Mouse (Mus musculus) hindbrain, embryonic 13.5 days (tissue): Measurements from ENCODE around the gene B4galnt1. TPM values are rescaled to one million over a fixed set of nuclear protein-coding genes. Genes with fewer than 3 reads are reported as not detected.
"Not testable (repeated sequence)": the region's sequence is repeated elsewhere in the genome, so short reads cannot be mapped to it uniquely, and the experiment has no call there.

ENCODE experiments used
- ATAC-seq: fragments of 200-750 bp; cut with Nextera tagmentation; 2 replicates; pipeline ENCODE4 v1.8.0; 2017; ENCODE audit warnings: moderate TSS enrichment; ENCODE audit not compliant: low FRiP score
- H3K27ac ChIP-seq: fragments of 300-500 bp; sonication (generic); 2 replicates; pipeline ENCODE4 v1.5.1; 2015; ENCODE audit warnings: inconsistent platforms, mild to moderate bottlenecking, moderate library complexity
- H3K27me3 ChIP-seq: fragments of 300-500 bp; sonication (generic); 2 replicates; pipeline ENCODE4 v1.6.1; 2015; ENCODE audit warnings: mild to moderate bottlenecking, inconsistent platforms
- H3K36me3 ChIP-seq: fragments of 300-500 bp; sonication (generic); 2 replicates; pipeline ENCODE4 v1.6.1; 2015; ENCODE audit warnings: mild to moderate bottlenecking, inconsistent platforms
- H3K4me1 ChIP-seq: fragments of 300-500 bp; sonication (generic); replicated peaks from 2 replicates; pipeline ENCODE4 v1.6.1; 2015; ENCODE audit warnings: inconsistent platforms
- H3K4me2 ChIP-seq: fragments of 300-500 bp; sonication (generic); 2 replicates; pipeline ENCODE4 v1.6.1; 2015; ENCODE audit warnings: inconsistent platforms, mild to moderate bottlenecking, moderate library complexity
- H3K4me3 ChIP-seq: fragments of 300-500 bp; sonication (generic); 2 replicates; pipeline ENCODE4 v1.5.1; 2015; ENCODE audit warnings: mild to moderate bottlenecking, inconsistent platforms
- H3K9ac ChIP-seq: fragments of 300-500 bp; sonication (generic); 2 replicates; pipeline ENCODE4 v1.6.1; 2015; ENCODE audit warnings: mild to moderate bottlenecking, inconsistent platforms
- H3K9me3 ChIP-seq: fragments of 300-500 bp; sonication (generic); 2 replicates; pipeline ENCODE4 v1.6.1; 2016; ENCODE audit warnings: inconsistent platforms
- WGBS: fragments of 180-500 bp; shearing (Covaris S2); methylation state at CpG from one replicate; pipeline ENCODE4 v1.1.7; 2015; 5-methylcytosine and 5-hydroxymethylcytosine counted together
- polyA plus RNA-seq: library from polyadenylated mRNA; unstranded; fragments of >200 nt; fragmentation: Nextera tagmentation; extraction: Ambion mirVana; gene quantifications from 2 replicates; pipeline ENCODE4 v1.2.1, GENCODE M21; 2015

Gene B4galnt1
- polyA plus RNA-seq, 1 experiment from 2014 or later: 40.6 TPM

GRCm38 (mm10) chr10:127129431-127129830 lies 35.6 kb upstream of the B4galnt1 start:
- Histone ChIP-seq H3K4me2 (no peak overlapping the region), H3K9ac (no peak overlapping the region), H3K9me3 (no peaks in the 10 kb centered on the region), H3K4me3 (no peak overlapping the region), H3K27me3 (no peaks in the 10 kb centered on the region), H3K4me1 (no peaks in the 10 kb centered on the region), H3K27ac (no peak overlapping the region), H3K36me3 (no peaks in the 10 kb centered on the region)
- no peak for ATAC-seq
- WGBS: 79% methylated on average over 4 of the region's 4 CpGs

- Histone ChIP-seq H3K4me3 (no peak overlapping the region), H3K4me1 (no peaks in the 10 kb centered on the region), H3K4me2 (no peak overlapping the region), H3K9ac (no peak overlapping the region), H3K36me3 (no peaks in the 10 kb centered on the region), H3K27me3 (no peaks in the 10 kb centered on the region), H3K27ac (no peak overlapping the region), H3K9me3 (no peaks in the 10 kb centered on the region)
- no peak for ATAC-seq
- WGBS: 79% methylated on average over 5 of the region's 5 CpGs
Observed at GRCm38 (mm10) chr10:127132469-127132868, 32.6 kb upstream of the B4galnt1 start.

DNA sequence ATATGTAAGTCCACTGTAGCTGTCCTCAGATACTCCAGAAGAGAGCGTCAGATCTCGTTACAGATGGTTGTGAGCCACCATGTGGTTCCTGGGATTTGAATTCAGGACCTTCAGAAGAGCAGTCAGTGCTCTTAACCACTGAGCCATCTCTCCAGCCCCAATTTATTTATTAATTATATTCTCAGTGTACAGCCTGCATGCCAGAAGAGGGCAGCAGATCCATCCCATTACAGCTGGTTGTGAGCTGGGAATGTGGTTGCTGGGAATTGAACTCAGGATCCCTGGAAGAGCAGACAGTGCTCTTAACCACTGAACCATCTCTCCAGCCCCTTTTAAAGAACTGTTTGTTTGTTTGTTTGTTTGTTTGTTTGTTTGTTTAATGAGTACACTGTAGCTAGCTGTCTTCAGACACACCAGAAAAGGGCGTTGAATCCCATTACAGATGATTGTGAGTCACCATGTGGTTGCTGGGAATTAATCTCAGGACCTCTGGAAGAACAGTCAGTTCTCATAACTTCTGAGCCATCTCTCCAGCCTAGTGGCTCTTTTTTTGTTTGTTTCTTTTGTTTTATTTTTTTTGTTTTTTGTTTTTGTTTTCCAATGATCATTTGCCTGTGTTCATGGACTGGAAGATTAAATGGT lies 30.5 kb upstream of the B4galnt1 start:
- not testable (repeated sequence) for H3K27me3 ChIP-seq, H3K4me1 ChIP-seq, H3K4me2 ChIP-seq, ATAC-seq, H3K36me3 ChIP-seq, H3K4me3 ChIP-seq, H3K9me3 ChIP-seq, H3K9ac ChIP-seq, H3K27ac ChIP-seq
- 85% methylated on average over 3 of the region's 3 CpGs for WGBS

GRCm38 (mm10) chr10:127135118-127135836 lies 29.7 kb upstream of the B4galnt1 start:
- H3K27ac ChIP-seq: no peak overlapping the region
- H3K36me3 ChIP-seq: no peaks in the 10 kb centered on the region
- no peak overlapping the region for H3K4me3 ChIP-seq
- ATAC-seq: no peak
- WGBS: 71% methylated on average over 8 of the region's 8 CpGs
- H3K4me2 ChIP-seq: no peak overlapping the region
- no peaks in the 10 kb centered on the region for H3K9me3 ChIP-seq
- no peaks in the 10 kb centered on the region for H3K4me1 ChIP-seq
- H3K9ac ChIP-seq: no peak overlapping the region
- no peaks in the 10 kb centered on the region for H3K27me3 ChIP-seq

- Histone ChIP-seq H3K36me3 (no peaks in the 10 kb centered on the region), H3K27me3 (no peaks in the 10 kb centered on the region), H3K4me3 (no peak overlapping the region), H3K27ac (no peak overlapping the region), H3K4me1 (no peaks in the 10 kb centered on the region), H3K9me3 (no peaks in the 10 kb centered on the region), H3K9ac (no peak overlapping the region), H3K4me2 (no peak overlapping the region)
- no peak for ATAC-seq
- WGBS: 89% methylated on average over 4 of the region's 4 CpGs
Observed at GRCm38 (mm10) chr10:127136510-127136909, 28.5 kb upstream of the B4galnt1 start.

GRCm38 (mm10) chr10:127137896-127138295 lies 27.1 kb upstream of the B4galnt1 start:
- ATAC-seq: no peak
- H3K9me3 ChIP-seq: no peaks in the 10 kb centered on the region
- 83% methylated on average over 3 of the region's 3 CpGs for WGBS
- H3K4me1 ChIP-seq: no peaks in the 10 kb centered on the region
- no peaks in the 10 kb centered on the region for H3K36me3 ChIP-seq
- no peaks in the 10 kb centered on the region for H3K27me3 ChIP-seq
- no peak overlapping the region for H3K27ac ChIP-seq
- H3K4me3 ChIP-seq: no peak overlapping the region
- H3K4me2 ChIP-seq: no peak overlapping the region
- no peak overlapping the region for H3K9ac ChIP-seq

- Histone ChIP-seq H3K9me3 (no peaks in the 10 kb centered on the region), H3K4me2 (no peak overlapping the region), H3K27ac (no peak overlapping the region), H3K4me1 (no peaks in the 10 kb centered on the region), H3K4me3 (no peak overlapping the region), H3K9ac (no peak overlapping the region), H3K27me3 (no peaks in the 10 kb centered on the region), H3K36me3 (no peaks in the 10 kb centered on the region)
- no peak for ATAC-seq
- WGBS: 90% methylated on average over 18 of the region's 18 CpGs
Observed at GRCm38 (mm10) chr10:127138328-127139141, 26.5 kb upstream of the B4galnt1 start.

- no peak for ATAC-seq
- H3K9me3 ChIP-seq: no peaks in the 10 kb centered on the region
- H3K27me3 ChIP-seq: no peaks in the 10 kb centered on the region
- no peak overlapping the region for H3K4me2 ChIP-seq
- no peak overlapping the region for H3K27ac ChIP-seq
- no peaks in the 10 kb centered on the region for H3K4me1 ChIP-seq
- H3K9ac ChIP-seq: no peak overlapping the region
- H3K4me3 ChIP-seq: no peak overlapping the region
- no peaks in the 10 kb centered on the region for H3K36me3 ChIP-seq
- WGBS: 86% methylated on average over 11 of the region's 11 CpGs
Observed at GRCm38 (mm10) chr10:127140971-127141370, 24.1 kb upstream of the B4galnt1 start.

DNA sequence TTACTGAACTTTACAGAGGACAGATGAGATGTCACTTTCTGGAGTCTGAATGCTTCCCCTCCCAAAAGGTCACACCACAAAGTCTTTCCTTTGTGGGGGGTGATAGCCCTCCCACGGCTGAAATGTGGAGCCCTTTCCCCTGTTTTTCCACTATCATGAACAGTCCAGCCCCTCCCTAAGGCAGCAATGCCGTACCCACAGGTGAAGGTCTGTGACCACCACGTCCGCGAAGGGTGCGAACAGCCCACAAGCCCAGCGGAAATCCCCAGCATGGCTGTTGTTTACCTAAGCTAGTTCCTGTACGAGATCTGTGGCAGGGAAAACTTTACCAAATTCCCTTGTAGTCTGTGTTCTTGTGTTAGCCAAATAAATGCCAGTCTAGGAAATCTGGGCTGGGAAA lies 23.5 kb upstream of the B4galnt1 start:
- 82% methylated on average over 8 of the region's 8 CpGs for WGBS
- H3K9me3 ChIP-seq: no peaks in the 10 kb centered on the region

GRCm38 (mm10) chr10:127143228-127143627 lies 21.8 kb upstream of the B4galnt1 start:
- H3K27ac ChIP-seq: no peak overlapping the region
- WGBS: 83% methylated on average over 8 of the region's 8 CpGs
- no peak overlapping the region for H3K4me2 ChIP-seq
- no peak for ATAC-seq
- no peaks in the 10 kb centered on the region for H3K27me3 ChIP-seq
- no peaks in the 10 kb centered on the region for H3K36me3 ChIP-seq
- no peaks in the 10 kb centered on the region for H3K4me1 ChIP-seq
- no peak overlapping the region for H3K4me3 ChIP-seq
- H3K9me3 ChIP-seq: no peaks in the 10 kb centered on the region
- H3K9ac ChIP-seq: no peak overlapping the region

More for the DNA sequence above, 23.5 kb upstream of the B4galnt1 start:
- no peaks in the 10 kb centered on the region for H3K4me1 ChIP-seq
- H3K27me3 ChIP-seq: no peaks in the 10 kb centered on the region
- H3K4me2 ChIP-seq: no peak overlapping the region
- H3K27ac ChIP-seq: no peak overlapping the region
- H3K9ac ChIP-seq: no peak overlapping the region
- no peak overlapping the region for H3K4me3 ChIP-seq
- no peak for ATAC-seq
- H3K36me3 ChIP-seq: no peaks in the 10 kb centered on the region

- no peak overlapping the region for H3K9ac ChIP-seq
- H3K27me3 ChIP-seq: no peaks in the 10 kb centered on the region
- no peak overlapping the region for H3K4me2 ChIP-seq
- no peak overlapping the region for H3K27ac ChIP-seq
- 92% methylated on average over 7 of the region's 7 CpGs for WGBS
- no peak for ATAC-seq
- no peaks in the 10 kb centered on the region for H3K4me1 ChIP-seq
- no peak overlapping the region for H3K4me3 ChIP-seq
- no peaks in the 10 kb centered on the region for H3K9me3 ChIP-seq
- H3K36me3 ChIP-seq: no peaks in the 10 kb centered on the region
Observed at GRCm38 (mm10) chr10:127144536-127144935, 20.5 kb upstream of the B4galnt1 start.

- 79% methylated on average over 4 of the region's 5 CpGs for WGBS
- Histone ChIP-seq H3K4me1 (no peaks in the 10 kb centered on the region), H3K4me3 (no peak overlapping the region), H3K4me2 (no peak overlapping the region), H3K27ac (no peak overlapping the region), H3K27me3 (no peaks in the 10 kb centered on the region), H3K9me3 (no peaks in the 10 kb centered on the region), H3K9ac (no peak overlapping the region), H3K36me3 (no peaks in the 10 kb centered on the region)
- ATAC-seq: no peak
Observed at GRCm38 (mm10) chr10:127145303-127145702, 19.7 kb upstream of the B4galnt1 start.
